Mouse (Mus musculus): ENCODE results near the gene Krt88.
A peak's percentile ranks its signal among the peaks of the same experiment; 100 is the strongest.

Gene Krt88

DNA sequence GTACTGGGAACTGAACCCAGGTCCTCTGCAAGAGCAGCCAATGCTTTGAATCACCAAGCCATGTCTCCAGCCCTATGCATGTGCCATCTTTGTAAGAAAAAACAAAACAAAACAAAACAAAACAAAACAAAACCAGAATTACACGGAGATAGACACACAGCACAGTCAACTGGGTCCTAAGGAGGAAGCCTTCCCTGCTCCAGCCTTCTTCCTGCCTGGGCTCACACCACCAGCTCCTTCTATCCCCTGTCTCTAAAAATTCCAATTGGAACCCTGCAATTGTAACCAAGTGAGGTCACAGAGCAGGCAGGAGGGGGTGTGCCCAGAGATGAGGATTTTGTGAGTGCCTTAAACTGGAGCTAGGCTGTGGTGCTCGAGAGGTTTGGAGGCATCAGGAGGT lies at the start of gene Krt88:
Gene Krt88, plus strand, starts transcription at position 301 of the 400 bp plus-strand sequence.
- DNase-seq, result no peak

GRCm38 (mm10) chr15:101398269-101398668 lies 49.3 kb upstream of the Krt88 start:
- no peak for DNase-seq

DNA sequence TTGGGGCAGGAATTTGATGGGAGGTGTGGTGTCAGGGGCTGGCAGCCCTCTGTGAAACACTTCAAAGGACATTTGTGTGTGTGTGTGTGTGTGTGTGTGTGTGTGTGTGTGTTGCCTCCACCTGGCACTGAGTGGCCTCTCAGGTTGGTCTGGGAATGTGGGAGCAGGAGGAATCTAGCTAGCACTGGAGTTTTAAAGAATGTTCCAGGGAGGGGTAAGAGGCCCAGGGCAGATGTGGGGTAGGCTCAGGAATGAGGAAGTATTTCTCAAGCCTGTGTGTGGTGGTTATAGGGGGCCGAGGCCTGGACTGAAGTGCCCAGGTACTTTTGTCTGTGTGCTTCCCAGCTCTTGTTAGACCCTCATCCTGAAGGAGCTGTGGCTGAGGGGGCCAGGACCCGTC lies 36.8 kb upstream of the Krt88 start, which contains the start of gene Krt7:
Gene Krt7, plus strand, starts transcription at position 269 of the 400 bp plus-strand sequence.
- no peak for DNase-seq

- no peak for DNase-seq
These were observed 35.4 kb upstream of the Krt88 start for GRCm38 (mm10) chr15:101412188-101412587.

DNA sequence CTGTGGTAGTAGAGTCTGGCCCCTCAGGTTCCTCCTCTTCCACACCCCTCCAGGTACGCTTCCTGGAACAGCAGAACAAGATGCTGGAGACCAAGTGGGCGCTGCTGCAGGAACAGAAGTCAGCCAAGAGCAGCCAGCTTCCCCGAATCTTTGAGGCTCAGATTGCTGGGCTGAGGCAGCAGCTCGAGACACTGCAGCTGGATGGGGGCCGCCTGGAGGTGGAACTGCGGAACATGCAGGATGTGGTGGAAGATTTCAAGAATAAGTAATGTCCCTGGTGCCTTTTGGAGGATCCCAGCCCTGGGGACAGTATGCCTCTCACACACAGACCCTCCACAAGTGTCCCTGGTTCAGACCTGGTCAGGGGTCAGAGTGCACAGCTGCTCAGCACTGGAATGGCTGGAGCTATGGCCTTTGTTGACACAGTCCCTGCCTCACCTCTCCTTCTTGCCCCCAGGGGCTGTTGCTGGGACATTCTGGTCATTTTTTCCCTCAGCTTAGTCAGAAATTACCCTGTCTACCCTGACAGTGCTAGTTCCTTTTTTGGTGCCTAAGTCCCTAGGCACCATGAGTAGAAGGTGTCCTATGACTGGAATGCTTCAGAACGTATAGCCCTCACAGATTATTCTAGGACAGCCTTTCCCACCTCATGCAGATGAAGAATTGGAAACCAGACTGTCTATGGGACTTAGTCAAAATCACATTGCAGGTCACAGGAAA lies 33.5 kb upstream of the Krt88 start:
- peak; percentile 34 for DNase-seq

DNA sequence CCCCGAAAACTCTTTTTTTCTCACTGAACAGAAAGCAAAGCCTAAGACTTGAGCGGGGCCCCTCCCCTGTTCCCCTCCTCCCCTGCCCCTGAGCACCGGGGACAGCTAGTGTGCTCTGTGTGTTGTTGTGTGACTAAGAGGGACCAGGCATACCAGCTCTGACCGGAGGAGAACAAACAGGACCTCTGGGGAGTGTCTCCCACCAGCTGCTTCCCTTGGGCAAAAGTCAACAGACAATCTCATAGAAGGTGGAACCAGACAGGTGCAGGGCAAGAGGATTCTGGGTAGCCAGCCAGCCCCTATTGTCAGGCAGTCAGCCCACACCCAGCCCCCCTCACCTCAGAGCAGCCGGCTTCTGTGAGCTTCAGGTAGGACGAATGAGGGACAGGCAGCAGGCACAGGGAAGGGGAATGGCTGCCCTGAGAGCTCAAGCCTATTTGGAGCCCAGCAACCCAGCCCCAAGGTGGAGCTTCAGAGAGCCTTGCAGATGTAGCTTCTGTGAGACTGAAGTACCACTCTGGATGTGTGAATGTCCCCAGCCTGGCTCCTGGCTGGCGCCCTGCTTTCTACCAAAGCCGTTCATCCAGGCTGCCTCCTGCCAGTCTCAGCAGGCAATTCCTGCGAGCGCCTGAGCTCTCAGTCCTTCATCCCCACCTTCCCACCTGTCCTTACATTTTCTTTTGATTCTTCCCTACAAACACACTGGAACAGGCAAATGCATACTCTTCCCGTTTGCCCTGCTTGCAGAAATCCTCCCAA lies 32.6 kb upstream of the Krt88 start:
- no peak for DNase-seq

DNA sequence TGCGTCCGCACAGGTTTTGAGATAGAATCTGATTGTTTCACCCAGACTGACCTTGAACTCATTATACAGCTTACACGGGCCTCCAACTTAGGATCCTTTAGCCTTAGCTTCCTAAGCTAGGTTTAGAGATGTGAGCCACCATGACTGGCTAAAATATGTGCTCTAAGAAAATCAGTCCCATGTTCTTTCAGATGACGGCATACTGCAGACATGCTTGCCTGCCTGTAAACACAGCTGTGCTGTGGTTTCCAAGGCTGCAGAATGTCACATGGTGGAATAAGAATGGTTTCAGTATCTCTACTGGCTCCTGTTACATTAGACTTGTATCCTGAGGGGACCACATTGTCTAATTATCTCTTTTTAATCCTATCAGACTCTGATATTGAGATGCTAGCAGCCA lies 28.6 kb upstream of the Krt88 start:
- DNase-seq, result no peak

DNA sequence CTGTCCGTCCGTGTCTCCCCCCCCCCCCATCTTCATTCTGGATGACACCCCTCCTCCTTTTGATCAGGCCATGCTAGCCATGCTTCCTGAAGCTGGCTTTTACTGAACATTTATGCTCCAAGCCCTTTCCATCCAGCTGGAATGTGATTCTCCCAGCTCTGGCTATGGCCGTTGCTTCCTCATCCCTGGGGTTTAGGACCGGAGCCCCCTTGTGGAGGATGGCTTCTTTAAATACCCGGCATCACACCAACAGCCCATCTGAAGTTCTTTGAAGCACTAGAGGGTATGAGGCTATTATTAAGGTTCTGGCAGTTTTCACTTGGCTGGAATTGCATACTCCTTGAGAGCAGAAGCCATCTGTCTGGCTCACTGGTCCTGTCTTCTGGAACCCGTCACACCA lies 26.6 kb upstream of the Krt88 start:
- DNase-seq, result peak; percentile 53

- no peak for DNase-seq
These were observed 22.6 kb upstream of the Krt88 start for GRCm38 (mm10) chr15:101424914-101425313.

DNA sequence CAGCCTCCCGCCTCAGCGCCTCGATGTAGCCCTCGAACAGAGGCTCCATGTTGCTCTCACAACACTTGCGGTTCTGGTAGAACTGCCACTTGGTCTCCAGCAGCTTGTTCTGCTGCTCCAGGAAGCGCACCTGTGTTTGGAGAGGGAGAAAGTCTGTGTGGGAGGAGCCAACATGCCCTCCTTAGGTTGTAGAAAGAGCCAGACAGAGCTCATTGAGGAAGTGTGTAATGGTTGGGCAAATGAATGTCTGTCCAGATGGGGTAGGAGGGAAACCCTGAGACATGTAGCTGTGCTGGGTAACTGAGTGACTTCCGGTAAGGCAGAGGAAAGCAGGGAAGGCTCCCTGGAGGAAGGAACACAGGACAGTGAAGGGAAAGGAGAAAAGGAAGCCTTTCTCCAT lies 10.9 kb upstream of the Krt88 start:
- DNase-seq, result no peak

- DNase-seq, result peak; percentile 56
These were observed 9.0 kb upstream of the Krt88 start, which contains the start of gene Krt87 for GRCm38 (mm10) chr15:101438555-101438954. Gene Krt87 (minus strand): TSS chr15:101438804.

GRCm38 (mm10) chr15:101440837-101441236 lies 6.7 kb upstream of the Krt88 start:
- no peak for DNase-seq

DNA sequence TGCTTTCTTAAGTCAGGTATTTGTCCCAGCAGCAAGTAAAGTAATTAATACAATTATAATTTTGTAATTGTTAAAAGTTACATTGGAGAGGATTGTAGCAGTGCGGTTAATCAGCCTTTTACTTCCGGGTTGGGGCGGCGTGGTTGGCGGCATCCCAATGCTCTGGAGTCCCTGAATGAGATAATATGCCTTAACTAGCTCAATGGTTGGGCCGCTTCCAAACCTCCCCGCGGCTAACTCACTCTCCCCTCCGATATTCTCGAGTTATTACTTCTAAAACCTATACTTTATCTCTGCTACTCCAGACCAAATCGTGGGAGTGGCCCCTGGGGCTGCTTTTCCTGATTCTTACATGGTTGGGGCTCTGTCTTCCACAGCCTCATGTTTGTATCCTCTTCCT lies 972 bp upstream of the Krt88 start:
- DNase-seq, result no peak

DNA sequence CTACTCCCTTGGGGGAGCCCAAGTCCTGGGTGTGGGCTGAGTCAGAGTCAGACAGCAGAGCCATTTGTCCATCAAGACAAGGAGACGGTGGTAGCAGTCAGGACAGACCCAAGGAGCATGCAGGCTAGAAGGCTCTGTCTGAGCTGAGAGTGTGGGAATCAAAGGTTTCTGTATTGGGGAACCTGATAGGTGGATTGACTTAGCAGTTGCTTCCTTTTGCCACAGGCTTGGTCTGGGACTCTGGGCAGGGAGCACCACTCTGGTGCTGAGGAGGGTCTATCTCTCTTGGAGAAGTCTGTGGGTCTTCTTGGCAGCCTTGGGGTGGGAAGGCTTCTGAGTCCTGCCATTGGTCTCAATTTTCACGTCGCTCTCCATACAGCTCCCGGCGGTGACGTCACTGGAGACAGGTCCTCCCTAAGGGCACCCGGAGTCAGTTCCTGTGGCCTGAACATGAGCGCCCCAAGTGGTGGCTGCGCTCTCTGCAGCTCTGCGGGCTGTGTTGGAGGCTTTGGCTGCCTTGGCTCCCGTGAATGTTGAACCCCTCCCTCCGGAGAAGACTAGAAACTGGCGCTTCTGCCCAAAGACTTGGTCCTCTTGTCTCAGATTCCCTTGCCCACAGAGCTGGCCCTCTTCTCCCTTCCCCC lies 5.7 kb downstream of the Krt88 start:
- DNase-seq, result peak; percentile 86

GRCm38 (mm10) chr15:101454774-101455173 lies 7.2 kb downstream of the Krt88 start:
- no peak for DNase-seq

DNA sequence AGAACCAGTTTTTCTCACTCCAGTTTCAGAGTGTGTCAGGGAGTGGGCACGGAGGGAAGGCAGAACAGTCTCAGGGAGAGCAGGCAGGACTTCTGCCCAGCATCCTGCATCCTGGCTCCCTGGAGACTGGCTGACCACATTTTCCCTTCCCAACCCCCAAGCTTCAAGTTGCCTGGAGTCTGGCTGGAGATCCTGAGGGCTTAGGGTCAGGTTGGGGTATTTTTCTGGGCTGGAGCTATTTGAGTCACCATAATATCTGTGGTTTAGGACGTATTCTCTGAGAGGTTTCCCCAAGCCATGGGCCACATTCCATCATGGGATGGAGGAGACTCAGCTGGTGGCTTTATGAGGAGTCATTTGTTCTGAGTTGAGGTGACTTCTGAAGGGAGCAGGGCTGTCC lies 7.7 kb downstream of the Krt88 start:
- no peak for DNase-seq

DNA sequence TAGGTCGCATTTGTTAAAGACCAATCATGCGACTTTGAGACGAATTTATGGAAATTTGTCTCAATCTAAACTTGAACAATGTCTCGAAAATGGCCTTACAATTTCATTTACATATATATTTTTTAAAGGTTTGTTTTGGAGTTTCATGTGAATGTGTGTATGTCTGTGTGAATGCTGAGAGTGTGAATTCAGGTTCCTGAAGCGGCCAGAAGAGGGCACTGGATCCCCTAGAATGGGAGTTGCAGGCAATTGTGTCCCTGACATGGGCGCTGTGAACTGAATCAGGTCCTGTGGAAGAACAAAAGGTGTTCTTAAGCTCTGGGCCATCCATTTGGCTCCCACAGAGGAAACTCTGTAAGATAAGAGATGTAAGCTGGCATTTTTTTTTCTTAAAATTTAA lies 8.3 kb downstream of the Krt88 start:
- DNase-seq, result no peak

DNA sequence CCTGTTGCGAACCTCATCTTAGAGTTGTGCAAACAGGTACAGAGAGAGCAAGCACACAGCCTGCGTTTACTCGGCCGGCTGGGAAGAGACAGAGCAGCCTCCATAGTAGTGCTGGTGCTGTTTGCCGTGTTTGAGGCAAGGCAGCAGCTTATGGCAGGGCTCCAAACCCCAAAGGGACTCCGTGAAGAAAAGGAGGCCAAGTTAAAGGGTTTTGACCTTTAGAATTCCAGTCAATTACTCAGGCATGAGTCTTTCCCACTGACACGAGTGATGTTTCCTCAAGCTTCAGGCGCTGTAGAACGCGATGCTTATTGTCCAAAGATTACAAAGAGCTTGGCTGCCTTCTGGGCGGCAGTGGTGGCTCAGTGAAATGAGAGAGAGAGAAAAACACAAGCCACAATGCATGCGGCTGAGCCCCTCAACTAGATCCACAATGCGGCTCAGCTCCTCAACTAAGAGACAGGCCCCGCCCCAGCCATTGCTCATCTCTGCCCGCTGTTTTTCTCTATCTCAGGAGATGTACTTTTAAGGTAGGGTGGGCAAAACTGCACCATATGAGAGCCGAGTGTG lies 10.9 kb downstream of the Krt88 start:
- peak; percentile 11 for DNase-seq

GRCm38 (mm10) chr15:101459283-101459682 lies 11.7 kb downstream of the Krt88 start:
- peak; percentile 8 for DNase-seq

DNA sequence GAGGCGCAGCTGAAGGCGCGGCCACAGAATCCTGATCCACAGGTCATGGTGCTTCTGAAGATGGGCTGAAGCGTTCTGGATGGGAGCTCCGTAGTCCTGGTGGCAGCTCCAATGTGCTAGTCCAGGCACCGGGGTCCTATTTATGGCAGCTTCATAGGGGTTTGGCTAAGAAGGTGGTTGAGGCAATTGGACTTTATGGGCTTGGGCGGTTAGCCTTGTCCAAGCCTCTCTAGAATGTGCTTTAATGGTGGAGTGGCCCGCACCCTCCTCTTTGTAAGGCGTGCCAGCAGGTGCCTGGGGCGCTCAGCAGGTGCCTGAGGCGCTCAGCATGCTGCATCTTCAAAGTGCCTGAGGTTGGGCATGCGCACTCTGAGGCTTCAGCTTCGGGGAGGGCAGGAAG lies 16.1 kb downstream of the Krt88 start, which contains the start of gene Krt81:
Gene Krt81, minus strand, starts transcription at position 101 of the 400 bp plus-strand sequence.
- DNase-seq, result no peak

- DNase-seq, result no peak
These were observed 21.5 kb downstream of the Krt88 start for GRCm38 (mm10) chr15:101469093-101469492.

DNA sequence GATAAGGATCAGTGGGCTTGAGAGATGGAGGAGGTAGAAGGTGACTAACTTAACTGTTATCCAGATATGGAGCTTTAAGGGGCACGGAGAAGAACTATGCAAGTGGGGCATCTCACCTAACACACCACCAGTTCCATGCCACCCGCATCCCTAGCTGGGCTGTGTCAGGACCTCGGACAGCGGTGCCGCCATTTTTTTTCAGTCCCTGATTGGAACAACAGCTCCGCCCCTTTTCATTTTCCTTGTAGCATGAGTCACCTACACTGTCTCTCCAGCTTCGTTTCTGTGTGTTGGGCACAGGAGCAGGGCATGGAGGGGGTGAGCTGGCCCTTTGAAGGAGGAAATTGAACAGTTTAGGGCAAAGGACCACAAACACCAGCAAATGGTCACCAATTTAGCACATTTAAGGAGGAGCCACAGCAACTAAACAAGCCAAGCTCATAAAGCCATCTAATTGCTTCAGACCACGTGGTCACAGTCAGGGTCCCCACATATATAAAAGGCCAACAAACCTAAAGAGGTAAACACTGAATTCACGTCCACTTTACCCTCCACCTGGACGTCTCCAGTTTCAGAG lies 25.5 kb downstream of the Krt88 start, which contains the start of gene Krt86:
Gene Krt86, plus strand, starts transcription at position 527 of the 577 bp plus-strand sequence.
- peak; percentile 72 for DNase-seq
